Comparison of ENCODE assay signal across 12 mouse cellular contexts in the genomic region with DNA sequence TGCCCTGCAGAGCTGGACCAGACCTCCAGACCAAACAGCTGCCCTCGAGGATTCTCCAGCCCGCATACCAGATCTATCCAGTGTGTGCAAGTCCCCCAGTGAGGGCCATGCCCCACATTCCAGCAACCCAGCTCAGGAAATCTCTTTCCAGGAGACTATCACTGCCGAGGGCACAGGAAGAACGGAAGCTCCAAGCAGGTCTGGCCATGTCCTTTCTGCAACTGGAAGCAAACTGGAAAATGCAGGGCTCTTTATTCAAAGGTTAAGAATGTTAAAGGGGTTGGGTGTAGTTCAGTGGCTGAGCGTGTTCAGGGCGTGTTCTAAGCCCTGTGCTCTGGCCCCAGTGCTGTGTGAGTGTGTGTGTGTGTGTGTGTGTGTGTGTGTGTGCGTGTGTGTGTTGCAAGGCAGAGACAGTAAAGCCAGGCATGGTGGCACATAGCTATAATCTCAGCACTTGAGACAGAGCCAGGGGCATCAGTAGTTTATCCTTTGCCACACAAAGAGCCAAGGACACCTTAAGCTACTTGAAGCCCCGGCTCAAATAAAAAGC. TPM values are rescaled to one million over a fixed set of nuclear protein-coding genes. Genes with fewer than 3 reads are reported as not detected.
DNase-seq lines count a peak whose midpoint lies in the region; ATAC-seq lines count a peak whose summit lies in the region.
"Had no signal": no experiment of that assay in that cellular context is flagged by ENCODE, and none has a peak within 500 bp of the region (broad histone marks: within the 10 kb centered on the region; RNA-seq: fewer than 3 reads in every experiment).

No protein-coding gene starts in this region.

- ATAC-seq in kidney, embryonic 14.5 days (ENCODE audit: low FRiP score, low TSS enrichment), result no peak; the same call in 1 of the 2 replicates
- ATAC-seq in embryonic facial prominence, embryonic 11.5 days (replicated peaks; ENCODE audit: insufficient number of reproducible peaks, low FRiP score, low TSS enrichment, low read depth), result no peak
- ATAC-seq: forebrain, embryonic 13.5 days had no signal

- H3K27me3 ChIP-seq in kidney, embryonic 14.5 days (ENCODE audit: control insufficient read depth, insufficient read depth, low read length), result no peaks in the 10 kb centered on the region
- H3K27me3 ChIP-seq in embryonic facial prominence, embryonic 11.5 days (ENCODE audit: control insufficient read depth, insufficient read depth, low read length), result no peaks in the 10 kb centered on the region
- H3K27me3 ChIP-seq in limb, embryonic 10.5 days (ENCODE audit: low read depth, poor library complexity, severe bottlenecking), result no peaks in the 10 kb centered on the region
- H3K27me3 ChIP-seq: forebrain, embryonic 13.5 days; neural tube, embryonic 12.5 days had no signal

- no peaks in the 10 kb centered on the region for H3K4me1 ChIP-seq in kidney, embryonic 14.5 days (ENCODE audit: control insufficient read depth, insufficient read depth, low read length)
- peaks cover 3% of the 10 kb centered on the region; the same call in 1 of the 2 replicates for H3K4me1 ChIP-seq in embryonic facial prominence, embryonic 11.5 days (ENCODE audit: control insufficient read depth, insufficient read depth, low read length)
- peaks cover 29% of the 10 kb centered on the region for H3K4me1 ChIP-seq in limb, embryonic 10.5 days
- H3K4me1 ChIP-seq: forebrain, embryonic 13.5 days; liver, embryonic 13.5 days; neural tube, embryonic 12.5 days had no signal

- H3K9me3 ChIP-seq in kidney, embryonic 14.5 days (ENCODE audit: control insufficient read depth, low read length), result no peaks in the 10 kb centered on the region
- no peaks in the 10 kb centered on the region for H3K9me3 ChIP-seq in embryonic facial prominence, embryonic 11.5 days (replicated peaks; ENCODE audit: control insufficient read depth, low read length)
- H3K9me3 ChIP-seq in limb, embryonic 10.5 days (replicated peaks), result no peaks in the 10 kb centered on the region
- H3K9me3 ChIP-seq: forebrain, embryonic 13.5 days; liver, embryonic 13.5 days; neural tube, embryonic 12.5 days had no signal

- no peaks in the 10 kb centered on the region for H3K36me3 ChIP-seq in kidney, embryonic 14.5 days (ENCODE audit: control insufficient read depth, insufficient read depth, low read length)
- H3K36me3 ChIP-seq in embryonic facial prominence, embryonic 11.5 days (replicated peaks; ENCODE audit: control insufficient read depth, insufficient read depth, low read depth, low read length), result no peaks in the 10 kb centered on the region
- H3K36me3 ChIP-seq in limb, embryonic 10.5 days, result no peaks in the 10 kb centered on the region
- H3K36me3 ChIP-seq: liver, embryonic 13.5 days; neural tube, embryonic 12.5 days had no signal

- no peak overlapping the region for H3K4me2 ChIP-seq in kidney, embryonic 14.5 days (replicated peaks; ENCODE audit: low read depth, low read length)
- no peak overlapping the region for H3K4me2 ChIP-seq in embryonic facial prominence, embryonic 11.5 days (ENCODE audit: low read depth, low read length)
- H3K4me2 ChIP-seq: forebrain, embryonic 13.5 days; liver, embryonic 13.5 days; neural tube, embryonic 12.5 days had no signal

- DNase-seq in kidney, postnatal 36 days, result no peak
- DNase-seq in NIH3T3 (ENCODE audit: low read depth), result peak; percentile 48
- DNase-seq in embryonic facial prominence, embryonic 11.5 days (ENCODE audit: low spot score), result peak; percentile 38
- DNase-seq in limb, embryonic 10.5 days (ENCODE audit: low spot score), result no peak
- DNase-seq in thymus, postnatal 10 days (ENCODE audit: low spot score in 2 of 2), result no peak
- no peak for DNase-seq in layer of hippocampus, postnatal 36 days
- no peak for DNase-seq in natural killer cell, adult 2 months (ENCODE audit: low spot score in 2 of 2)
- DNase-seq: cerebellum, adult 11-12 months; liver, embryonic 13.5 days had no signal

- 53% methylated on average over 8 of the region's 8 CpGs for WGBS in kidney, embryonic 14.5 days
- WGBS in embryonic facial prominence, embryonic 11.5 days, result 38% methylated on average over 8 of the region's 8 CpGs
- WGBS in limb, embryonic 10.5 days, result 54% methylated on average over 8 of the region's 8 CpGs

- no peak overlapping the region for H3K4me3 ChIP-seq in kidney, embryonic 14.5 days (ENCODE audit: low read length)
- H3K4me3 ChIP-seq in embryonic facial prominence, embryonic 11.5 days (ENCODE audit: low read depth, low read length), result no peak overlapping the region
- no peak overlapping the region for H3K4me3 ChIP-seq in limb, embryonic 10.5 days
- H3K4me3 ChIP-seq: forebrain, embryonic 13.5 days; liver, embryonic 13.5 days; neural tube, embryonic 12.5 days had no signal

- no peak overlapping the region for H3K9ac ChIP-seq in kidney, embryonic 14.5 days (ENCODE audit: low read depth, low read length)
- 0 out of 2 replicates have a peak overlapping the region, but pooled peaks have one; percentile 13 for H3K9ac ChIP-seq in embryonic facial prominence, embryonic 11.5 days (replicated peaks; ENCODE audit: low read length)
- H3K9ac ChIP-seq: forebrain, embryonic 13.5 days; liver, embryonic 13.5 days; neural tube, embryonic 12.5 days had no signal

- 0 out of 2 replicates have a peak overlapping the region, but pooled peaks have one; percentile 6 for H3K27ac ChIP-seq in kidney, embryonic 14.5 days (ENCODE audit: low read depth, low read length)
- no peak overlapping the region for H3K27ac ChIP-seq in embryonic facial prominence, embryonic 11.5 days (replicated peaks; ENCODE audit: low read depth, low read length)
- peak overlapping the region; percentile 59; the same call in 1 of the 2 replicates for H3K27ac ChIP-seq in limb, embryonic 10.5 days
- H3K27ac ChIP-seq: forebrain, embryonic 13.5 days; liver, embryonic 13.5 days; neural tube, embryonic 12.5 days had no signal

RNA-seq across cellular contexts. Expression of a gene that starts 10.8 kb away (rescaled TPM):
- 6.1 and 7.2 TPM in 2 replicates for polyA plus RNA-seq in kidney, embryonic 14.5 days (2014; fragmentation: Nextera tagmentation; extraction: Ambion mirVana)
- 9.1 and 9.3 TPM in 2 replicates for polyA plus RNA-seq in embryonic facial prominence, embryonic 11.5 days (2014; fragmentation: Nextera tagmentation; extraction: Ambion mirVana)
- polyA plus RNA-seq in limb, embryonic 10.5 days (2016; fragmentation: Nextera tagmentation; extraction: Ambion mirVana), result 10.1 and 11.8 TPM in 2 replicates
- 1 to 10 TPM; 2.1 to 2.9 TPM for total RNA-seq in layer of hippocampus, postnatal 36 days (2021)

RNA-seq across cellular contexts. Expression of a gene that starts 33.9 kb away (rescaled TPM):
- polyA plus RNA-seq in kidney, embryonic 14.5 days (2014; fragmentation: Nextera tagmentation; extraction: Ambion mirVana), result 31.0 and 39.3 TPM in 2 replicates
- polyA plus RNA-seq in embryonic facial prominence, embryonic 11.5 days (2014; fragmentation: Nextera tagmentation; extraction: Ambion mirVana), result 26.0 and 28.4 TPM in 2 replicates
- 26.7 and 27.6 TPM in 2 replicates for polyA plus RNA-seq in limb, embryonic 10.5 days (2016; fragmentation: Nextera tagmentation; extraction: Ambion mirVana)
- total RNA-seq in layer of hippocampus, postnatal 36 days (2021), result 10 to 100 TPM; 40.3 to 40.7 TPM

RNA-seq across cellular contexts. Expression of a gene that starts 48.9 kb away (rescaled TPM):
- polyA plus RNA-seq in kidney, embryonic 14.5 days (2014; fragmentation: Nextera tagmentation; extraction: Ambion mirVana), result 71.8 and 80.6 TPM in 2 replicates
- 84.8 and 86.6 TPM in 2 replicates for polyA plus RNA-seq in embryonic facial prominence, embryonic 11.5 days (2014; fragmentation: Nextera tagmentation; extraction: Ambion mirVana)
- polyA plus RNA-seq in limb, embryonic 10.5 days (2016; fragmentation: Nextera tagmentation; extraction: Ambion mirVana), result 76.7 and 77.7 TPM in 2 replicates
- total RNA-seq in layer of hippocampus, postnatal 36 days (2021), result 10 to 100 TPM; 48.2 to 52.6 TPM

Comparison
In these comparisons a context has a peak if more than half of its experiments do, and no peak if none do; other contexts are left out.
1. DNase-seq: peak in NIH3T3 (single experiment) and embryonic facial prominence, embryonic 11.5 days (single experiment); none in kidney, postnatal 36 days (0 of 2), limb, embryonic 10.5 days (single experiment), thymus, postnatal 10 days (0 of 2), layer of hippocampus, postnatal 36 days (0 of 2) and natural killer cell, adult 2 months (0 of 2).